Comparison of ENCODE assay signal across 12 mouse cellular contexts in the genomic region with DNA sequence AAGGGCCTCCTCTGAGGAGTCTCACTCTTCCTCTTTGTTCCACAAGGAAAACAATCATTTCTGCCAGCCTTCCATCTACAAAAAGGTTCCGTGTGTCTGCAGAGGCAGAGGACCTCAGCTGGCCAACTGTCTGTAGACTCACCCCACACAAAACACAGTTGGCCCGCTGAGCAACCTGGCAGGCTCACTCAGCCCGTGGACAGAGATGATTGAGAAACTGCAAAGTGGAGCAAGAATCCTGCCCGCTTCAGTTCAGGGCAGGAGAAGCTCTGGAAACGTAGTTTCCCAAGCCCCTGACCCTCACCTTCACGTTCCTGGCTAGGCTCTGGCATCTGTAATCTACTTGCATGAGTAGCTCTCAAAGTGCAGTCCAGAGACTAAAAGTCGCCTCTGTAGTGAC. TPM values are rescaled to one million over a fixed set of nuclear protein-coding genes. Genes with fewer than 3 reads are reported as not detected.
DNase-seq lines count a peak whose midpoint lies in the region; ATAC-seq lines count a peak whose summit lies in the region.
"Had no signal": no experiment of that assay in that cellular context is flagged by ENCODE, and none has a peak within 500 bp of the region (broad histone marks: within the 10 kb centered on the region; RNA-seq: fewer than 3 reads in every experiment).

No protein-coding gene starts in this region.

- H3K9ac ChIP-seq in heart, embryonic 11.5 days (ENCODE audit: low read depth, low read length), result no peak overlapping the region
- no peak overlapping the region for H3K9ac ChIP-seq in liver, embryonic 12.5 days
- 0 out of 2 replicates have a peak overlapping the region, but pooled peaks have one; percentile 22 for H3K9ac ChIP-seq in embryonic facial prominence, embryonic 11.5 days (replicated peaks; ENCODE audit: low read length)

- WGBS in heart, embryonic 11.5 days (ENCODE audit: insufficient replicate concordance), result 40% methylated on average over 7 of the region's 7 CpGs
- WGBS in liver, embryonic 12.5 days (ENCODE audit: insufficient replicate concordance), result 48% methylated on average over 7 of the region's 7 CpGs
- 41% methylated on average over 7 of the region's 7 CpGs for WGBS in embryonic facial prominence, embryonic 11.5 days

- H3K4me1 ChIP-seq in heart, embryonic 11.5 days (ENCODE audit: control insufficient read depth, insufficient read depth, low read length), result peaks cover 28% of the 10 kb centered on the region
- H3K4me1 ChIP-seq in liver, embryonic 12.5 days, result peaks cover 38% of the 10 kb centered on the region
- no peaks in the 10 kb centered on the region; the same call in 1 of the 2 replicates for H3K4me1 ChIP-seq in embryonic facial prominence, embryonic 11.5 days (ENCODE audit: control insufficient read depth, insufficient read depth, low read length)

- H3K9me3 ChIP-seq in heart, embryonic 11.5 days (replicated peaks; ENCODE audit: control insufficient read depth, low read length), result no peaks in the 10 kb centered on the region
- H3K9me3 ChIP-seq in liver, embryonic 12.5 days (replicated peaks), result no peaks in the 10 kb centered on the region
- no peaks in the 10 kb centered on the region for H3K9me3 ChIP-seq in embryonic facial prominence, embryonic 11.5 days (replicated peaks; ENCODE audit: control insufficient read depth, low read length)
- H3K9me3 ChIP-seq: neural tube, embryonic 15.5 days had no signal

- no peak overlapping the region for H3K27ac ChIP-seq in heart, embryonic 11.5 days (ENCODE audit: low read depth, low read length)
- H3K27ac ChIP-seq in liver, embryonic 12.5 days, result no peak overlapping the region
- H3K27ac ChIP-seq in embryonic facial prominence, embryonic 11.5 days (replicated peaks; ENCODE audit: low read depth, low read length), result no peak overlapping the region

- DNase-seq in heart, adult 18-20 months, result peak; percentile 42 to 52
- no peak for DNase-seq in liver
- no peak for DNase-seq in embryonic facial prominence, embryonic 11.5 days (ENCODE audit: low spot score)
- peak; percentile 19 for DNase-seq in lung, postnatal 14 days
- no peak for DNase-seq in urinary bladder, adult 2 months (ENCODE audit: low spot score)

- no peak for ATAC-seq in heart, embryonic 11.5 days (replicated peaks; ENCODE audit: insufficient number of reproducible peaks, low FRiP score, low TSS enrichment)
- ATAC-seq in liver, embryonic 12.5 days, result no peak
- no peak for ATAC-seq in embryonic facial prominence, embryonic 11.5 days (replicated peaks; ENCODE audit: insufficient number of reproducible peaks, low FRiP score, low TSS enrichment, low read depth)

- no peak overlapping the region for H3K4me2 ChIP-seq in heart, embryonic 11.5 days
- H3K4me2 ChIP-seq in liver, embryonic 12.5 days, result peak overlapping the region; percentile 85; the same call in 1 of the 2 replicates
- H3K4me2 ChIP-seq in embryonic facial prominence, embryonic 11.5 days (ENCODE audit: low read depth, low read length), result no peak overlapping the region

- peaks cover 4% of the 10 kb centered on the region; the same call in 1 of the 2 replicates for H3K27me3 ChIP-seq in heart, embryonic 11.5 days (ENCODE audit: control insufficient read depth, insufficient read depth, low read length)
- H3K27me3 ChIP-seq in liver, embryonic 12.5 days (replicated peaks), result peaks cover 12% of the 10 kb centered on the region
- H3K27me3 ChIP-seq in embryonic facial prominence, embryonic 11.5 days (ENCODE audit: control insufficient read depth, insufficient read depth, low read length), result no peaks in the 10 kb centered on the region
- H3K27me3 ChIP-seq: CH12.LX; neural tube, embryonic 15.5 days had no signal

- H3K4me3 ChIP-seq in heart, embryonic 11.5 days (ENCODE audit: low read depth, low read length), result no peak overlapping the region
- no peak overlapping the region for H3K4me3 ChIP-seq in liver, embryonic 12.5 days
- no peak overlapping the region for H3K4me3 ChIP-seq in embryonic facial prominence, embryonic 11.5 days (ENCODE audit: low read depth, low read length)

- no peaks in the 10 kb centered on the region for H3K36me3 ChIP-seq in heart, embryonic 11.5 days (ENCODE audit: control insufficient read depth, insufficient read depth, low read length)
- no peaks in the 10 kb centered on the region for H3K36me3 ChIP-seq in liver, embryonic 12.5 days
- no peaks in the 10 kb centered on the region for H3K36me3 ChIP-seq in embryonic facial prominence, embryonic 11.5 days (replicated peaks; ENCODE audit: control insufficient read depth, insufficient read depth, low read depth, low read length)
- H3K36me3 ChIP-seq: neural tube, embryonic 15.5 days had no signal

RNA-seq across cellular contexts. Expression of a gene that starts 18.8 kb away (rescaled TPM):
- total RNA-seq in heart, adult 18-20 months (2021), result 10 to 100 TPM; 22.5 to 23.7 TPM
- 16.8 and 21.3 TPM in 2 replicates for polyA plus RNA-seq in heart, embryonic 11.5 days (2014; fragmentation: Nextera tagmentation; extraction: Ambion mirVana)
- 7.6 and 8.8 TPM in 2 replicates for polyA plus RNA-seq in liver, embryonic 12.5 days (2016; fragmentation: Nextera tagmentation; extraction: Ambion mirVana)
- polyA plus RNA-seq in embryonic facial prominence, embryonic 11.5 days (2014; fragmentation: Nextera tagmentation; extraction: Ambion mirVana), result 36.0 and 47.5 TPM in 2 replicates
- 121 and 128 TPM in 2 replicates for polyA plus RNA-seq in urinary bladder, adult 2 months (2012; rRNA removed)
- total RNA-seq: CH12.LX had no signal

RNA-seq across cellular contexts. Expression of a gene that starts 21.3 kb away (rescaled TPM):
- total RNA-seq in heart, adult 18-20 months (2021), result not detected
- 0.64 TPM in 1 of 2 replicates, not detected in the other for polyA plus RNA-seq in heart, embryonic 11.5 days (2014; fragmentation: Nextera tagmentation; extraction: Ambion mirVana)
- polyA plus RNA-seq in liver, embryonic 12.5 days (2016; fragmentation: Nextera tagmentation; extraction: Ambion mirVana), result 5.9 and 6.7 TPM in 2 replicates
- 0.21 and 0.49 TPM in 2 replicates for polyA plus RNA-seq in embryonic facial prominence, embryonic 11.5 days (2014; fragmentation: Nextera tagmentation; extraction: Ambion mirVana)
- 0.56 and 0.91 TPM in 2 replicates for polyA plus RNA-seq in urinary bladder, adult 2 months (2012; rRNA removed)
- total RNA-seq: gastrocnemius, postnatal 25 days; layer of hippocampus, postnatal 10 days had no signal
- polyA plus RNA-seq: macrophage had no signal

RNA-seq across cellular contexts. Expression of a gene that starts 40.9 kb away (rescaled TPM):
- total RNA-seq in heart, adult 18-20 months (2021), result 10 to 100 TPM; 47.9 to 49.0 TPM
- 1.1 and 1.6 TPM in 2 replicates for polyA plus RNA-seq in heart, embryonic 11.5 days (2014; fragmentation: Nextera tagmentation; extraction: Ambion mirVana)
- 3.5 and 4.8 TPM in 2 replicates for polyA plus RNA-seq in liver, embryonic 12.5 days (2016; fragmentation: Nextera tagmentation; extraction: Ambion mirVana)
- 2.3 and 2.5 TPM in 2 replicates for polyA plus RNA-seq in embryonic facial prominence, embryonic 11.5 days (2014; fragmentation: Nextera tagmentation; extraction: Ambion mirVana)
- polyA plus RNA-seq in urinary bladder, adult 2 months (2012; rRNA removed), result 80.2 and 82.5 TPM in 2 replicates

RNA-seq across cellular contexts. Expression of a gene that starts 41.4 kb away (rescaled TPM):
- total RNA-seq in heart, adult 18-20 months (2021), result 10 to 100 TPM; 21.5 to 28.3 TPM
- 9.6 and 13.5 TPM in 2 replicates for polyA plus RNA-seq in heart, embryonic 11.5 days (2014; fragmentation: Nextera tagmentation; extraction: Ambion mirVana)
- polyA plus RNA-seq in liver, embryonic 12.5 days (2016; fragmentation: Nextera tagmentation; extraction: Ambion mirVana), result 84.9 and 92.8 TPM in 2 replicates
- polyA plus RNA-seq in embryonic facial prominence, embryonic 11.5 days (2014; fragmentation: Nextera tagmentation; extraction: Ambion mirVana), result 9.7 and 10.1 TPM in 2 replicates
- polyA plus RNA-seq in urinary bladder, adult 2 months (2012; rRNA removed), result 31.3 and 37.1 TPM in 2 replicates

RNA-seq across cellular contexts. Expression of a gene that starts 48.0 kb away (rescaled TPM):
- total RNA-seq in heart, adult 18-20 months (2021), result 1 to 10 TPM in 1 of 2 experiments, under 1 TPM in 1; 0.55 to 2.4 TPM
- not detected in 2 replicates for polyA plus RNA-seq in heart, embryonic 11.5 days (2014; fragmentation: Nextera tagmentation; extraction: Ambion mirVana)
- polyA plus RNA-seq in liver, embryonic 12.5 days (2016; fragmentation: Nextera tagmentation; extraction: Ambion mirVana), result 0.11 and 0.15 TPM in 2 replicates
- 0.17 TPM in 1 of 2 replicates, not detected in the other for polyA plus RNA-seq in embryonic facial prominence, embryonic 11.5 days (2014; fragmentation: Nextera tagmentation; extraction: Ambion mirVana)
- 3.6 and 3.8 TPM in 2 replicates for polyA plus RNA-seq in urinary bladder, adult 2 months (2012; rRNA removed)
- total RNA-seq: gastrocnemius, postnatal 25 days had no signal

Comparison
In these comparisons a context has a peak if more than half of its experiments do, and no peak if none do; other contexts are left out.
1. DNase-seq: peak in heart, adult 18-20 months (2 of 2) and lung, postnatal 14 days (single experiment); none in liver (single experiment), embryonic facial prominence, embryonic 11.5 days (single experiment) and urinary bladder, adult 2 months (single experiment).
2. RNA of a gene that starts 40.9 kb away (polyA plus RNA-seq): 80.2 to 82.5 TPM in urinary bladder, adult 2 months; 3.5 to 4.8 TPM in liver, embryonic 12.5 days, 2.3 to 2.5 TPM in embryonic facial prominence, embryonic 11.5 days and 1.1 to 1.6 TPM in heart, embryonic 11.5 days; every median in the first group is over 10 times any median in the second.